Mouse (Mus musculus): ENCODE data around the gene Dhx38.

Dhx38 gene

DNA sequence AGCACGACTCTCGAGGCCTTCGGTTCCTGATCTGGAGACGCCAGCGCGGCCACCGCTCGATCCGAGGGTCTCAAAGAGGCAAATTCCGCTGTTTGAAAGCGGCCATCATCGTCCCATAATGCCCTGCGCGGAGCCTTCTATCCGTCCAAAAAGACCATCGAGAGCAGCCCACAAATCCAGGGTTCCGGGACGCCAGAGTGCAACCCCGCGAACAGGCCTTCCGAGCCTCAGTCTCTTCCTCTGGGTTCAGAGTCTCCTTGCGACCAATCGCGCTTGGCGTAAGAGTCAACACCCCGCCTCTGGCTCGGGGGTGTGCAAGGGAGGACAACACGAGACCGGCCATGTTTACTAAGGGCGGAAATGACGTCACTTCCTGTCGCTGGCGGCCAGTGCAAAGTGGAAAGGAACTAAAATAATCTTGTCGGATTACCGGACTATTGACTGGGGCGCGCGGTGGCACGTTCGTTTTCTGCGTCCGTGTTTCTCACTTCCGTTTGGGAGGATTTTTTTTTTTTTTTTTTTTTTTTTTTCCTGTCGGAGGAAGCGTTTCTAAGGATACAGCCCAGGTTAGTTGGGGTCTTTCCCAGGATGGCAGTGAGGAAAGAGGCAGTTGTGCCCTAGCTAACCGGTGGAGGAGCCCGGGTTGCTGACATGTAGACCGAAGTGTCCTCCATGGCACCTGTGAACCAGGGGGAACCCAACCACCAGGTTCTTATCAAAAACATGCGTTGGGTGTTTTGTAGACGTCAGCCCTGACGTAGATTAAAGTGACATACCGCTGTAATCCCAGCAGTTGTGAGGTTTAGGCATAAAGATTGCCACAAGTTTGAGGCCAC is at the start of gene Dhx38, which contains the start of gene Txnl4b:
Dhx38 (minus strand) TSS at position 364 of the 836 bp plus-strand sequence.
Txnl4b (plus strand) TSS at position 395 of the 836 bp plus-strand sequence.
- DNase-seq (ENCODE audit: low read depth in 1 of 2, low spot score in 2 of 2), result peak; percentile 95 to 96

DNA sequence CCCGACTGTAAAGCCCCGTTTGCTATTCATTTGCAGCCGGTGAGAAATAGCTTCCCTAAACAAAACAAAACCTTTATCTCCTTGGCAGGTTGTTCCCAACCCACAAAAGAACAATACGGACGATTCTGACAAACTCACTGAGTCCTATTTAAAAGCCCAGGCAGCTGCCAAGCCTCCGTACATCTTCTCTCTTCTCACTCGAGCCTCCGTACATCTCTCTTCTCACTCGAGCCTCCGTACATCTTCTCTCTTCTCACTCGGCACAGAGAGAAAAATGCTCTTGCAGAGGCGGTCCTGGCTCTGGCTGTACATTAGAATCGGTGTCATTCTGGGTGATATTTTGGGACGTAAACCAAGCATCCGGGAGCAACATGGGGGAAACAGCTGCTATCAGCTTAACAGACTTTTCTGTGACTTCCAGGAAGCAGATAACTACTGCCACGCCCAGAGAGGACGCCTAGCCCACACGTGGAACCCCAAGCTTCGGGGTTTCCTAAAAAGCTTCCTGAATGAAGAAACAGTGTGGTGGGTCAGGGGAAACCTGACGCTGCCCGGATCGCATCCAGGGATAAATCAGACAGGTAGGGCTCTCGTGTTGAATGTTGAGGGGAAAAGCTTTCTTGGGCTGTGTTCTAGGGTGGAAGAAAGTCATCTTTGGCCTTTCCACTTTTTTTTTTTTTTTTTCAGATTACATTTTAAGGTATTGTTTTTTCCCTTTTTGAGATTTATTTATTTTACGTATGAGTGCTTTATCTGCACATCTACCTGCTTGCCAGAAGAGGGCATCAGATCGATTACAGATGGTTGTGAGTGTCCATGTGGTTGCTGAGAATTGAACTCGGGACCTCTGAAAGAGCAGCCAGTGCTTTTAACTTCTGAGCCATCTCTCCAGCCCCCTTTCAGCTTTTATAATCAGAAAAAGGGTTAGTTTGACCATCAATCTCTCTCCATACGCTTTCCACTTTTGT is 48.9 kb upstream of the Dhx38 start, which contains the start of gene Pkd1l3:
Pkd1l3 (plus strand) TSS at position 275 of the 968 bp plus-strand sequence.
- no peak for DNase-seq (ENCODE audit: low read depth in 1 of 2, low spot score in 2 of 2)

DNA sequence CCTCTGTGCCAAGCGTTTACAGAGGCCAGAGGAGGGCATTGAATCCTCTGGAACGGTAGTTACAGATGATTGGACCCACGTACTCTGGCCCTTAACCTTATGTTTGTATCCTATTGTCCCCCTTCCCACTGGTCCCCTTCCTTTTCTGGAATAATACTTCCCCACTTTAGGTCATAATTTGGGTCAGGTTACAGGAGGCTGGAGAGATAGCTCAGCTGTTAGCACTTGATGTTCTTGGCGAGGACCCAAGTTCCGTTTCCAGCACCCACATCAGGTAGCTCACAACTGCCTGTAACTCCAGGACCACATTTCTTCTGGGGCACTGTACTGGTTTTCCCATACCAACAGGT is 43.5 kb upstream of the Dhx38 start:
- no peak for DNase-seq (ENCODE audit: low read depth in 1 of 2, low spot score in 2 of 2)

DNA sequence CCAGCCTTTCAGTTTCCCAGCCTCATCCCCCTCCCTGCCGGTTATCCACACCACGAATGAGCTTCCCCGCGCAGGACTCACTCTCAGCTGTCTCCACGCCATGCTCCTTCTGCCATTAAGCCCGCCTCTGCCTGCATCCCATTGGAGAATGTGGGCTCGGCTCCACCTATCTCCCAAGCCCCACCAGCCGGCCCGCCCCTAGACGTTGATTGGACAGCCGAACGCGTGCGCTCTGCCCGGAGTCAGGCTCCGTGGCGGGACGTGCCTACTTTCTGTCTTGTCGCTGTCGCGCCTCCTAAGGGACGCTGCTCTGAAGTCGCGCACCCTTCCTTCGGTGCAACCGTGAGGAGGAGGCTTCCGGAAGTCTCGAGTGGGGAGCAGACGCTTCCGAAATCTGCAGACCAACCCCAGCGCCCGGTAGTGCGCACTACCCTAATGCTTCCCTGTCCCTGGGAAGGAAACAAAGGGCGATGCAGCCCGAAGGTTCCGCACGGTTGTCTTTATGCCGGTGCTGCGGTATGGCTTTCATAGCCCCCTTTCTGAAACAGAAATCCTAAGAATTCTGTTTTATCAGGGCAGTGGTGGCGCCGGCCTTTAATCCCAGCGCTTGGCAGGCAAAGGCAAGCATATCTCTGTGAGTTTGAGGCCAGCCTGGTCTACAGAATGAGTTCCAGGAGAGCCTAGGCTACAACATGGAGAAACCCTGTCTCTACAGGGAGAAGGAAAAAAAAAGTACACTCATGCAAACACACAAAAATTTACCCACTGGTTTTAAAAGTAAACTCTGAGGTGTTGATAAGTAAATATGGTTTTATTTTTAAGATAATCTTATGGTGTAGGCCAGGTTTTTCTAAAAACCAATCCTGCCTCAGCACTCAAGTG is 42.9 kb upstream of the Dhx38 start, which contains the start of gene Dhodh:
Dhodh (minus strand) TSS at position 403 of the 882 bp plus-strand sequence.
- DNase-seq (ENCODE audit: low read depth in 1 of 2, low spot score in 2 of 2), result peak; percentile 88 to 92

GRCm38 (mm10) chr8:109607650-109608049 is 42.0 kb upstream of the Dhx38 start:
- DNase-seq (ENCODE audit: low read depth in 1 of 2, low spot score in 2 of 2), result no peak

- no peak for DNase-seq (ENCODE audit: low read depth in 1 of 2, low spot score in 2 of 2)
Measured at GRCm38 (mm10) chr8:109606725-109607124, 41.1 kb upstream of the Dhx38 start.

DNA sequence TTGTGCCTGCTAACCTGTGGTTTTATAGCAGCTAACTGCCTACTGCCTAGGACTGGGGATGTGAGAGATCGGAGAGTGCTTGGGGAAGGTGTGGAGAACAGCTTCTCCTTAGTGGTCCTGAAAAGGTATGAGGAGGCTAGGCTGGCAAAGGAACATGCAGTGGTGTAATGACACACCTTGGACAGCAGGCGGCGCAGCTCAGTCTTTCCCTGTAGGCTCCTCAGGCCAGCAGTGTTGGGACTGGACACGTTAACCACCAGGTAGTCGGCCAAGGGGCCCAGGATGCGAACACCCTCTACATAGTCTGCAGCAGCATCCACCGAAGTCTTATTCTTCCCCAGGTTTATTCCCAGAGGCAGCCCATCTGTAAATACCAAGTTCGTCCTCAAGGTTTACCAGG is 30.2 kb upstream of the Dhx38 start:
- DNase-seq (ENCODE audit: low read depth in 1 of 2, low spot score in 2 of 2), result peak in 1 of 2 experiments; percentile 51

DNA sequence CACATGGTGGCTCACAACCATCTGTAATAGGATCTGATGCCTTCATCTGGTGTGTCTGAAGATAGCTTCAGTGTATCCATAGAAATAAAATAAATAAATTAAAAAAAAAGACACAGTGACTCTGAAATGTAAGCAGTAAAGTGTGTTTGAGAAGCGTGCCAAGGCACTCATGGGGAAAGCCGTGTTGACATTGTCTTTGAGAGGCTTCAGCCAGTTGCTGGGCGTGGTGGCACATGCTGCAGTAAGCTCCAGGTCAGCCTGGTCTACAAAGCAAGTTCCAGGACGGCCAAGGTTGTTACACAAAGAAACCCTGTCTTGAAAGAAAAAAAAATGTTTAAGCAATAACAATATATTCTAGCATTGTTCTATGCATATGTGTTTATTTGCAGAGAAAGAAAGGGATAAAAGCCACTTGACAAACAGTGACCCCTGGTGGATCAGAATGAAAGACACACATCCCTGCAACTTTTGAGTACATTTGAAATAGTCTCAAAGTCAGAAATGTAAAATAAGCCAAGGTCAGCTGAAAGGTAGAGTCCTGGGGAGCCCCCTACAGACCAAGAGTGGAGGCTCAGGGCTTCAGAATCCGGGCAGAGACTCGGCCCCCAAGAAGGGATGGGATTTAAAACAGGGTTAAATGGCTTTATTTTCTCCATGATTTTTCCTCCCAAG is 27.6 kb upstream of the Dhx38 start:
- DNase-seq (ENCODE audit: low read depth in 1 of 2, low spot score in 2 of 2), result no peak

GRCm38 (mm10) chr8:109592164-109592563 is 26.5 kb upstream of the Dhx38 start:
- DNase-seq (ENCODE audit: low read depth in 1 of 2, low spot score in 2 of 2), result no peak

GRCm38 (mm10) chr8:109591367-109591766 is 25.7 kb upstream of the Dhx38 start:
- DNase-seq (ENCODE audit: low read depth in 1 of 2, low spot score in 2 of 2), result no peak

GRCm38 (mm10) chr8:109590901-109591300 is 25.2 kb upstream of the Dhx38 start:
- no peak for DNase-seq (ENCODE audit: low read depth in 1 of 2, low spot score in 2 of 2)

DNA sequence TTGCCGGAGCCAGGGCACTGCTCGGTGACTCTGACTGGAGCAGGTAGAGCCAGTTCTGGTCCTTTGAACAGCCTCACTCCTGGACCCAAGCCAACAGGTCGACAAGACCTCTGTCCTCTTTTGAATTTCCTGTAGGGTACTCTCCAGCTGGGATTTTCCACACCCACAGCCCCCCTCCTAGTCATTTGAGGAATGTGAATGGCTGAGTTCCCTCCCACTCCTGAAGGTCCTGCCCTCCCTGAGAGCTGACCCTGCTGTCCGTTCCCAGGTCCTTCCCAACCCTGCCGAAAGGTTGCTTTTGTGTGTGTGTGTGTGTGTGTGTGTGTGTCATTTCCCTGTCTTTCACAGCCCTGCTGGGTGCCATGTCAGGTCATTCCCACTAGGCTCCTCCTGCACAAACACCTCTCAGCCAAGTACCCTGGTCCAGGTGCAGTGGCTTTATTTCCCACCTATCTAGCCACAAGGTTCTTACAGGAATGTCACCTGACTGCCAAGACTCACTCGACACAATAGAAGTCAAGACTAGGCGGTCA is 21.4 kb upstream of the Dhx38 start:
- no peak for DNase-seq (ENCODE audit: low read depth in 1 of 2, low spot score in 2 of 2)

- peak in 1 of 2 experiments; percentile 22 for DNase-seq (ENCODE audit: low read depth in 1 of 2, low spot score in 2 of 2)
Measured at GRCm38 (mm10) chr8:109585652-109586051, 20.0 kb upstream of the Dhx38 start.

- DNase-seq (ENCODE audit: low read depth in 1 of 2, low spot score in 2 of 2), result no peak
Measured at GRCm38 (mm10) chr8:109584830-109585229, 19.2 kb upstream of the Dhx38 start.

DNA sequence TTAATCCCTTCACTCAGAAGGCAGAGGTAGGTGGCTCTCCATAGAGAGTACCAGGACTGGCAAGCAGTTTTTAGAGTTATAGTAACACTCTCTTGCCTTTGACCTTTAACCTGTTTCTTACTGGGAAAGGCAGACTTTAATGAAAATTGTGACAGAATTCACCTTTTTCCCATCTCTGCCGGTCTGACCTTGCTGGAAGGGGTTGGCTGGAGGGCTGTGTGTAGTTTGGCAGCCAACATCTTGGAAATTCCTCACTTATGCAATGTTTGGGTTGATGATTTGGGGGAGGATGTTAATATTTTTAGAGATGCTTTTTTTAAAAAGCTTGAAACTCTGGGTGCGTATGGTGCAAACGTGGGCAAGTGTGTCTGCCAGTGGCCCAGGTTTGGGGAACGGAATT is 18.6 kb upstream of the Dhx38 start:
- DNase-seq (ENCODE audit: low read depth in 1 of 2, low spot score in 2 of 2), result no peak

- peak in 1 of 2 experiments; percentile 13 for DNase-seq (ENCODE audit: low read depth in 1 of 2, low spot score in 2 of 2)
Measured at GRCm38 (mm10) chr8:109578900-109579301, 13.2 kb upstream of the Dhx38 start, which contains the start of gene Hp. Gene Hp, minus strand, starts transcription at chr8:109579172.

DNA sequence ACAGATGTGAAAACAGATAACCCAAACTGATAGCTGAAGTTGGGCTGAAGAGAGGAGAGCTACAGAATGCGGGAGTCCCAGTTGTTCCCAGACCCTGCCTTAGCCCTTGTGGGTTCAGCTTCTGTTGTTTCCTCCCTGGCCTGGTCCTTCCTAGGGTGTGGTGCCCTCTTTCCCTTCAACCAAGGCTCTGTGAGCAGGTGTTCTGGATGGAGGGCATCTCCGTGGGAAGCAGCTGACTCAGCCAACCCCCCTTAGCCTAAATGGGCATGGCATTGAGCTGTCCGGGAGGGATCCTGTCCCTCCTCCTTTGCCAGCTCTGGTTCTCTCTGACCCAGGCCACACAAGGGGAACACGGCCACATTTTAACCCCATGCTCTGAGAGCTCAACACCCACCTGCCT is 10.7 kb upstream of the Dhx38 start:
- DNase-seq (ENCODE audit: low read depth in 1 of 2, low spot score in 2 of 2), result no peak

DNA sequence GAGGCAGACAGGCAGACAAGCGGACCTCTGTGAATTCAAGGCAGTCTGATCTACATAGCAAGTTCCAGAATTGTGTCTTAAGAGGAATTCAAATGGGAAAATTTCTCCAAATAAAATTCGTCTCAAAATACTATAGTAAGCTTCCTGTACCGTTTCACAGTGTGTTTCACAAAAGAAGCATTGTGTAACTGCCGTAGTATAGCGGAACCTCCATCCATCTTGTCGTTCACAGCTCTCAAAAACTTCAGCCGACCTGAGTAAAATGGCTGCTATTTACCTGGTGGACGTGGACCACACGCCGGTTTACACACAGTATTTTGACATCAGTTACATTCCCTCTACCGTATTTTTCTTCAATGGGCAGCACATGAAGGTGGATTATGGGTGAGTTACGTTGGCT is 5.5 kb upstream of the Dhx38 start:
- no peak for DNase-seq (ENCODE audit: low read depth in 1 of 2, low spot score in 2 of 2)

GRCm38 (mm10) chr8:109564766-109565165 is 895 bp downstream of the Dhx38 start:
- DNase-seq (ENCODE audit: low read depth in 1 of 2, low spot score in 2 of 2), result no peak

- DNase-seq (ENCODE audit: low read depth in 1 of 2, low spot score in 2 of 2), result no peak
Measured at GRCm38 (mm10) chr8:109563881-109564280, 1.8 kb downstream of the Dhx38 start.

Measured in monocyte, adult 2 months (primary cell).